Mouse (Mus musculus) heart, adult 2 months (tissue): ENCODE measurements at regions not wholly inside any gene's neighbourhood (a gene's known extent, or its start where the extent isn't known, plus 50 kb on each side); places are given as distances from the start of the nearest gene placed in this dataset.

Experiments
- CTCF ChIP-seq: fragments of 200-600 bp; IDR thresholded peaks from 2 replicates; pipeline ENCODE4 v1.8.1; 2022; ENCODE audit warnings: antibody characterized with exemption, mild to moderate bottlenecking, moderate library complexity
- EP300 ChIP-seq: fragments of 200-500 bp; IDR thresholded peaks from 2 replicates; pipeline ENCODE4 v1.6.1; 2011; ENCODE audit warnings: low read depth, low read length, control low read depth; ENCODE audit not compliant: insufficient read depth
- POLR2A ChIP-seq: fragments of 200-500 bp; IDR thresholded peaks from 2 replicates; pipeline ENCODE4 v1.6.1; 2011; ENCODE audit warnings: mild to moderate bottlenecking, low read depth, low read length, control low read depth; ENCODE audit not compliant: insufficient read depth

DNA sequence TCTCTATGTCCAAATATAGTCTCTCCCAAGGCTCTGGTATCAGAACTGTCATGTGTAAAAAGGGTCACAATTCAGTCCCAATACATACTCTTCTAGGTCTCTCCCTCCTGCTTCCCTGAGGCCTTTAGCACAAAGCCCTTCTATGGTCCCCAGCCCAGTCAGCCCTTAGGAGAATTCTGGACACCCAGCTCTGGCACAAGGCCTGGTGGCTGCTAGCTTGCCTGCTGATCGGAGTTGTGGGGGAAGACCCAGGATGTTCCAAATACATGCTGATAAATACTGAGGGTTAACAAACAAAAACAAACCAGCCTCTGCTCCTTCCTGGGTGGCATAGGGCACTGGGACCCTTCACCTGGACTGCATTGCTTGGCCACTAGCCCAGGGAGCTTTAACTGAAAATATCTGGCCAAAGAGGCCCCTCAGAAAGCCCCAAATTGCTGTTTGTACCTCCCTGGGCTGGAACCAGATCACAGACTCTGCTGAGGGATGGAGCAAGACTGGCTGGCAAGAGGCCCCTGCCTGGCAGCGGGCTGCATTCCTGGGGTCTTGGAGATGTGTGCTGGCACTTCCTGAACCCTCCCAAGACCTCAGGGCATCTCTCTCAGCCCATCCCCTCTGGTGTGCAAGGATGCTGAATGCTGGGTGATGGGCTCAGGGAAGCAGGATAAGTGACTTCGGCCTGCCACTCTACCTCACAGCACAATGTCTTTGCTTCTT is 114.3 kb downstream of the 1810010D01Rik start:
- no peak for TF ChIP-seq POLR2A
- TF ChIP-seq CTCF, result no peak
- no peak for TF ChIP-seq EP300
